Mouse (Mus musculus): ENCODE measurements at regions not wholly inside any gene's neighbourhood (a gene's known extent, or its start where the extent isn't known, plus 50 kb on each side); places are given as distances from the start of the nearest gene placed in this dataset.

DNA sequence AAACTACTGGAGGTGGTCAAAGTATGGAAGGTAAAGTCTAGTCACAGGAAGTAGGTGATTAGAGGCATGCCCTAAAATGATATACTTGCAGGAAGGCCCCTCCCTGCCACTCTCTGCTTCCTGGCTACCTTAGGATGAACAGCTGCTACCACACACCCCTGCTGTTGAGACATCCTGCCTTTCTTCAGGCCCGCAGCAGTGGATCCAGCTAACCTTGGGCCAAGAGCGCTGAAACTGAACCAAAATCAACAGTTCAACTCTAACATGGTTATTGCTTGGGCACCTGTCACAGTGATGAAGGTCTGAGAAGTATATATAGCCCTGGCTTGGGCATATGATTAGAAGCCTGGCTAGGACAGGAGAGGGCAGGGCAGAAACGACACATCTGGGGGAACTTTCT lies 352.4 kb downstream of the Prdm2 start:
- Histone ChIP-seq H3K9me3 (ENCODE audit: control insufficient read depth, low read length) (no peaks in the 10 kb centered on the region), H3K27ac (ENCODE audit: low read depth, low read length) (no peak overlapping the region), H3K9ac (ENCODE audit: low read depth, low read length) (no peak overlapping the region), H3K4me3 (ENCODE audit: low read length) (no peak overlapping the region), H3K4me2 (replicated peaks; ENCODE audit: low read depth, low read length) (no peak overlapping the region), H3K36me3 (ENCODE audit: control insufficient read depth, insufficient read depth, low read length) (no peaks in the 10 kb centered on the region), H3K4me1 (ENCODE audit: control insufficient read depth, insufficient read depth, low read length) (no peaks in the 10 kb centered on the region), H3K27me3 (ENCODE audit: control insufficient read depth, insufficient read depth, low read length) (no peaks in the 10 kb centered on the region)
- ATAC-seq (ENCODE audit: low FRiP score, low TSS enrichment): no peak
- 87% methylated on average over 3 of the region's 3 CpGs for WGBS

DNA sequence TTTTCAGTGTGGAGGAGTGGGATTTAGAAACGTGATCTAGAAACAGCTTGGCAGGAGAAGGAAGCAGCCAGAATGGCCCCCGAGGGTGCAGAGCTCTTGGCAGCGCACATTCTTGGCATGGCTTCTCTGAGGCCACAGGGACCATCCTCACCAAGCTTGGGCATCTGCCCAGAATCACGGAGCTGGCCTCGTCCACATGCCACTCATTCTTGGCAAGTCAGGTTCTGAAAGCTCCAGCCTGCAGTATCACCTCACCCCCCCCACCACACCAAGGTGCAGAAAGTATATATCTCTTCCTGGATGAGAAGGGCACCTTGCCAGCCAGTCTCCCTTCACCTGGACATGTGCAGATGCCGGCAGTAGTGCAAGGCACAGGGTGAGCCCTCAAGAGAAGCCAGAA lies 356.2 kb downstream of the Prdm2 start:
- no peaks in the 10 kb centered on the region for H3K4me1 ChIP-seq (ENCODE audit: control insufficient read depth, insufficient read depth, low read length)
- no peak overlapping the region for H3K9ac ChIP-seq (ENCODE audit: low read depth, low read length)
- ATAC-seq (ENCODE audit: low FRiP score, low TSS enrichment): no peak
- no peaks in the 10 kb centered on the region for H3K27me3 ChIP-seq (ENCODE audit: control insufficient read depth, insufficient read depth, low read length)
- WGBS: 49% methylated on average over 6 of the region's 6 CpGs
- H3K27ac ChIP-seq (ENCODE audit: low read depth, low read length): no peak overlapping the region
- H3K4me2 ChIP-seq (replicated peaks; ENCODE audit: low read depth, low read length): no peak overlapping the region
- no peak overlapping the region for H3K4me3 ChIP-seq (ENCODE audit: low read length)
- no peaks in the 10 kb centered on the region for H3K36me3 ChIP-seq (ENCODE audit: control insufficient read depth, insufficient read depth, low read length)
- H3K9me3 ChIP-seq (ENCODE audit: control insufficient read depth, low read length): no peaks in the 10 kb centered on the region

DNA sequence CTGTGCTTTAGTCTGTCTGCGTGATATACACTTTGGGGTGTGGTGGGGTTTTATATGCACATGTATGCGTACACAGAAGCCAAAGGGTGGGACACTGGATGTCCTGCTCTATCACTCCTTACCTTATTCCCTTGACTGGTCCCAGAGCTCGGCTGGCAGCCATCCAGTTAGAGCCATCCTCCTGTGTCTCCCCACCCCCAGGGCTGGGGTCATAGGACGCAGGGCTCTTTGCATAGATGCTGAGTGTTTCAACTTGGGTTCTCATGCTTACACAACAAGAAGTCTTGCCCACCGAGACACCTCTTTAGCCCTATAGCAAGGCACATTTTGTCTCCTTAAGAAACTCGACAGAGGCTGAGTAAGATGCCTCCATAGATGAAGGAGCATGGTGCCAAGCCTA lies 357.2 kb downstream of the Prdm2 start:
- Histone ChIP-seq H3K27ac (ENCODE audit: low read depth, low read length) (no peak overlapping the region), H3K9me3 (ENCODE audit: control insufficient read depth, low read length) (no peaks in the 10 kb centered on the region), H3K9ac (ENCODE audit: low read depth, low read length) (no peak overlapping the region), H3K4me2 (replicated peaks; ENCODE audit: low read depth, low read length) (no peak overlapping the region), H3K4me1 (ENCODE audit: control insufficient read depth, insufficient read depth, low read length) (no peaks in the 10 kb centered on the region), H3K4me3 (ENCODE audit: low read length) (no peak overlapping the region), H3K27me3 (ENCODE audit: control insufficient read depth, insufficient read depth, low read length) (no peaks in the 10 kb centered on the region), H3K36me3 (ENCODE audit: control insufficient read depth, insufficient read depth, low read length) (no peaks in the 10 kb centered on the region)
- no peak for ATAC-seq (ENCODE audit: low FRiP score, low TSS enrichment)
- WGBS: 86% methylated on average over 6 of the region's 6 CpGs

DNA sequence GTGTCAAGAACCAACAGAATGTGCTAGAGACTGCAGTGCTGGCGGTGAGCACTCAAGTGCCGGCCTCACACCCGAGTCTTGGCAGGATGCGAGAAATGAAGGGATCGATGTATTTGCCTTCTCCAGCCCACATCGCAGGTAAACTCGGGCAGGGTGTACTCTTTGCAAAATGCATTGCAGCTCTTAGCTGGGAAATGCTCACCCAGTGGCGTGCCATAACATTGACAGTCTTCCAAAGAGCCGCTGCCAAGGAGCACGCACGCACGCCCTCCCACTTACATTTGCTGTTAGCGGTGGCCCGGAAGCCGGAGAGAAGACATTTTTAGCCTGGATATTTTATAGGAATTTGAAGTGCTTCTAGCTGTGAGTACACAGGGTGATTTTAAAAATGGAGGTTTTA lies 358.9 kb downstream of the Prdm2 start:
- H3K27me3 ChIP-seq (ENCODE audit: control insufficient read depth, insufficient read depth, low read length): no peaks in the 10 kb centered on the region
- no peak overlapping the region for H3K9ac ChIP-seq (ENCODE audit: low read depth, low read length)
- no peak overlapping the region for H3K4me3 ChIP-seq (ENCODE audit: low read length)
- no peak overlapping the region for H3K27ac ChIP-seq (ENCODE audit: low read depth, low read length)
- no peak overlapping the region for H3K4me2 ChIP-seq (replicated peaks; ENCODE audit: low read depth, low read length)
- no peaks in the 10 kb centered on the region for H3K4me1 ChIP-seq (ENCODE audit: control insufficient read depth, insufficient read depth, low read length)
- H3K9me3 ChIP-seq (ENCODE audit: control insufficient read depth, low read length): no peaks in the 10 kb centered on the region
- ATAC-seq (ENCODE audit: low FRiP score, low TSS enrichment): no peak
- no peaks in the 10 kb centered on the region for H3K36me3 ChIP-seq (ENCODE audit: control insufficient read depth, insufficient read depth, low read length)
- 92% methylated on average over 15 of the region's 15 CpGs for WGBS

DNA sequence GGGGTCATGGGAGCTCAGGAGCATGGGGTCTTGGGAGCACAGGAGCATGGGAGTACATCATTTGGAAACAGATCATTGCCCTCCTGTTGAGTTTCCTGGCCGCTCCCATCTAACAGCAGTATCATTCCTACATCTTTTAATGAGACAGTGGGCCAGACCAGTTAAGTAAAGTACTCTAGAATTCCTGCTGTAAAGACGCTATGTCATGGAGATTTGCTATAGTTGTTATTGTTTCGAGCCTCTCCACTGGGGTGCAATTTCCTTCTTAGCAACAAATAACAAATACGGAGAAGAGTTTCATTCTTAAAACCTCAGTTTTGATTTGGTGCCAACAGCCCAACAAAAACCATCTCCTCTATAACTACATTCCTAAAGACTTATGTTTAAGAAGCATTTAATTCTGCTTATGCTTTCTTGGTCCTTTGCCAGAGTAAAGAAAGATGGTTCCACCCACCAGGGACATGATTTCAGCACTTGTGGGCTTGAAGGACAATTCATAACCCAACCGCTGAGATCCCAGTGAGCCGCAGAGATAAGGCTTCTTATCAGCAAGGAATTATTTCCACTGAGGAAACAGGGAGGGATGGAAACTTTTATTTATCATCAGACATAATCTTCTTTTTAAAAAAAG lies 367.6 kb downstream of the Prdm2 start:
- Histone ChIP-seq H3K4me1 (ENCODE audit: control insufficient read depth, insufficient read depth, low read length) (no peaks in the 10 kb centered on the region), H3K9me3 (ENCODE audit: control insufficient read depth, low read length) (peaks cover 2% of the 10 kb centered on the region; the same call in 1 of the 2 replicates), H3K27ac (ENCODE audit: low read depth, low read length) (no peak overlapping the region), H3K36me3 (ENCODE audit: control insufficient read depth, insufficient read depth, low read length) (no peaks in the 10 kb centered on the region), H3K4me2 (replicated peaks; ENCODE audit: low read depth, low read length) (no peak overlapping the region), H3K4me3 (ENCODE audit: low read length) (no peak overlapping the region), H3K27me3 (ENCODE audit: control insufficient read depth, insufficient read depth, low read length) (no peaks in the 10 kb centered on the region), H3K9ac (ENCODE audit: low read depth, low read length) (no peak overlapping the region)
- ATAC-seq (ENCODE audit: low FRiP score, low TSS enrichment): peak; percentile 39; the same call in 1 of the 2 replicates
- WGBS: 55% methylated on average over 6 of the region's 6 CpGs

DNA sequence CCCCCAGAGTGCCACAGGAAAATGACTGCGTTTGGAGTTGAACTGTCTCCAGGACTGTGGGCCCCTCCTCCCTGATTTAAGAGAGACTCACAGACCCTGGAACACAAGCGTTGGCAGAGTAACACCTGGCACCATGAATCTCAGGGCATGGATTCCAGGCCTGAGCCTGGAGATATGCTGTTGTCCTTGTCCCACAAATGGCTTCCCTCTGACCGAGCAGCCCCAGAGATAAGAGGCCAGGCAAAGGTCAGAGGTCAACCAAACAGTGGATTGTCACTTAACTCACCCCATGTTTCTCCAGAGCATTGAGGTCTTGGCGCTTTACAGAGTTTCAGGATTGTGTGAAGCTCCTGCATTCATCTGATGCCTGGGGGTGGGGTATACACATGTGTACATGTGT lies 373.3 kb downstream of the Prdm2 start:
- Histone ChIP-seq H3K4me1 (ENCODE audit: control insufficient read depth, insufficient read depth, low read length) (no peaks in the 10 kb centered on the region), H3K27me3 (ENCODE audit: control insufficient read depth, insufficient read depth, low read length) (no peaks in the 10 kb centered on the region), H3K4me3 (ENCODE audit: low read length) (no peak overlapping the region), H3K9ac (ENCODE audit: low read depth, low read length) (no peak overlapping the region), H3K36me3 (ENCODE audit: control insufficient read depth, insufficient read depth, low read length) (no peaks in the 10 kb centered on the region), H3K27ac (ENCODE audit: low read depth, low read length) (no peak overlapping the region), H3K4me2 (replicated peaks; ENCODE audit: low read depth, low read length) (no peak overlapping the region), H3K9me3 (ENCODE audit: control insufficient read depth, low read length) (no peaks in the 10 kb centered on the region)
- whole genome bisulfite sequencing: 35% methylated on average over 4 of the region's 4 CpGs
- no peak for ATAC-seq (ENCODE audit: low FRiP score, low TSS enrichment)

DNA sequence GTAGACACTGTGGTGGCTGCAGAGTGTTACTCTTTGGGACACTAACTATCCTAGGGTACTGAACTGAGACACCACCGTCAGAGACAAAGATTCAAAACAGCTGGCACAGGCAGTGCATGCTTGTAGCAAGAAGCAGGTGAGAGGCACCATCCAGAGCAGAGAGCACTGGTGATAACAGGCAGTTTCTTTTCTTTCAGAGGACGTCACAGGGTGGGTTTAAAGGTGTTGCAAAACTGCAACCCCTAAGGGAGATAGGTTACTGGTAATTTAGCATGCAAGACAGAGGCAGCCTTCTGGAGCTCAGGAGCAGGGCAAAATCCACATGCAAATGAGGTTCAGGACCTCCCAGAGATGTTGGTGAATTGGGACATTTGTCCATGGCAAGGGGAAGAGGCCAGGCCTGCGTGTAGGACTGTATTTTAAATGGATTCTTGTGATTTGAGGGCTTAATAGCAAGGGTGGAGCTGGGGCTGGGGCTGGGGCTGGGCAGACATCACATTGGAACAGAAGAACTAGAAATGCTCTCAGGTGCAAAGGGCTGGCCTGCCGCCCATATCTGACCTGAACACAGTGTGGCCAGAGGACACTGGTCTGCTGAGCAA lies 374.3 kb downstream of the Prdm2 start:
- Histone ChIP-seq H3K4me1 (ENCODE audit: control insufficient read depth, insufficient read depth, low read length) (no peaks in the 10 kb centered on the region), H3K27me3 (ENCODE audit: control insufficient read depth, insufficient read depth, low read length) (no peaks in the 10 kb centered on the region), H3K9me3 (ENCODE audit: control insufficient read depth, low read length) (no peaks in the 10 kb centered on the region), H3K4me3 (ENCODE audit: low read length) (no peak overlapping the region), H3K36me3 (ENCODE audit: control insufficient read depth, insufficient read depth, low read length) (no peaks in the 10 kb centered on the region), H3K4me2 (replicated peaks; ENCODE audit: low read depth, low read length) (no peak overlapping the region), H3K9ac (ENCODE audit: low read depth, low read length) (no peak overlapping the region), H3K27ac (ENCODE audit: low read depth, low read length) (no peak overlapping the region)
- 61% methylated on average over 4 of the region's 4 CpGs for WGBS
- ATAC-seq (ENCODE audit: low FRiP score, low TSS enrichment): no peak

DNA sequence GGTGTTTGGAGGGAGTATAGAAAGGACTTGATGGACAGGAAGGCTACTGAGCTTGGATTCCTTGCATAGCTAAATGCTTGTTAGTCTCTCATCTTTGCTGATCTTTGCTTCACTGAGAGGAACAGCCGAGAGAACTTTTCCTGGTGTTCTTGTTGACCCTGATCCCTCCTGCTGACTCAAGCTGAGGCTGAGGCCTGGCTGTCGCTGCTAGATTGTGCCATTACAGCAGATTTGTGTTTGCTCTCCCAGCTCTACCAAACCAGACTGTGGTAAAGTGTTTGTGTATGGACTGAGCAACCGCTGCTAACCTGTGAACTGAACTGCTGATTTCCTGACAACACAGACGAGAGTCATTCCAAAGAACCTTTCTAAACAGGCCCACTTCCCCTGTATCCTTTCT lies 375.2 kb downstream of the Prdm2 start:
- Histone ChIP-seq H3K4me1 (ENCODE audit: control insufficient read depth, insufficient read depth, low read length) (no peaks in the 10 kb centered on the region), H3K27me3 (ENCODE audit: control insufficient read depth, insufficient read depth, low read length) (no peaks in the 10 kb centered on the region), H3K9me3 (ENCODE audit: control insufficient read depth, low read length) (no peaks in the 10 kb centered on the region), H3K9ac (ENCODE audit: low read depth, low read length) (no peak overlapping the region), H3K27ac (ENCODE audit: low read depth, low read length) (no peak overlapping the region), H3K4me3 (ENCODE audit: low read length) (no peak overlapping the region), H3K36me3 (ENCODE audit: control insufficient read depth, insufficient read depth, low read length) (no peaks in the 10 kb centered on the region), H3K4me2 (replicated peaks; ENCODE audit: low read depth, low read length) (no peak overlapping the region)
- ATAC-seq (ENCODE audit: low FRiP score, low TSS enrichment): no peak
- 75% methylated on average over 4 of the region's 4 CpGs for WGBS

DNA sequence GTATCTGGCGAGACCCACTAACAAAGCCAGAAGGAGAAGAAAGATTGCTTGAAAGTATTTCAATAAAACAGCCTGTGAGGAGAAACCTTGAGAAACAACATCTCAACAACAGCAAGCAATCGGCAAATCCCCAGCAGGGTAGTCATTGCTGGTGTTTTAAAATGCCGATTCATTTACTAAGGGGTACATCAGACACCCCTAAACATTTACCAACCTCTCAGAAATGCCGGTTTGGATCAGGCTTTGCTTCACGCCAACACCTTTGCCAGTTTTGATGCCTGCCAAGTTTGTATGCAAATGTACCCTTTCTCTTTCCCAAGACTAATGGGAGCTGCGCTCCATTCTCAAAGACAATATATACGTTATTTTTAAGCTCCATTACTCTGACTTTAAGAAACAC lies 383.1 kb downstream of the Prdm2 start:
- ATAC-seq (ENCODE audit: low FRiP score, low TSS enrichment): no peak
- no peak overlapping the region for H3K27ac ChIP-seq (ENCODE audit: low read depth, low read length)
- 90% methylated on average over 7 of the region's 7 CpGs for WGBS

More for the DNA sequence above, 383.1 kb downstream of the Prdm2 start:
- no peak overlapping the region for H3K4me2 ChIP-seq (replicated peaks; ENCODE audit: low read depth, low read length)
- no peaks in the 10 kb centered on the region for H3K4me1 ChIP-seq (ENCODE audit: control insufficient read depth, insufficient read depth, low read length)
- H3K9me3 ChIP-seq (ENCODE audit: control insufficient read depth, low read length): no peaks in the 10 kb centered on the region
- no peaks in the 10 kb centered on the region for H3K36me3 ChIP-seq (ENCODE audit: control insufficient read depth, insufficient read depth, low read length)
- H3K4me3 ChIP-seq (ENCODE audit: low read length): no peak overlapping the region
- H3K27me3 ChIP-seq (ENCODE audit: control insufficient read depth, insufficient read depth, low read length): no peaks in the 10 kb centered on the region
- H3K9ac ChIP-seq (ENCODE audit: low read depth, low read length): no peak overlapping the region

Measured in kidney, embryonic 14.5 days (tissue).